Mouse (Mus musculus) lung, postnatal 36 days (tissue): ENCODE results near the gene Gas2l2.

Source experiments
- DNase-seq: peaks from one replicate; pipeline ENCODE4 v3.0.0; 2022; ENCODE audit warnings: mixed read lengths

The Gas2l2 gene

GRCm38 (mm10) chr11:83393062-83393461, 36.2 kb downstream of the Gas2l2 start:
- DNase-seq, result no peak

GRCm38 (mm10) chr11:83383532-83383887, 45.7 kb downstream of the Gas2l2 start:
- DNase-seq, result no peak

- DNase-seq, result no peak
Observed at GRCm38 (mm10) chr11:83382876-83383531, 46.3 kb downstream of the Gas2l2 start.

GRCm38 (mm10) chr11:83379745-83380341, 49.4 kb downstream of the Gas2l2 start:
- no peak for DNase-seq
